In genomic region chr1:133448351-133448931, GRCm38 (mm10) we compare ENCODE assay signal across 8 mouse cellular contexts. TPM values are rescaled to one million over a fixed set of nuclear protein-coding genes. Genes with fewer than 3 reads are reported as not detected.
DNase-seq lines count a peak whose midpoint lies in the region; ATAC-seq and TF ChIP-seq lines count a peak whose summit lies in the region.

No protein-coding gene starts in this region.

- H3K27ac ChIP-seq in forebrain, embryonic 10.5 days = peak overlapping the region; percentile 80
- H3K27ac ChIP-seq in forebrain, postnatal 0 days (ENCODE audit: low read depth, low read length) = no peak overlapping the region
- H3K27ac ChIP-seq in heart, embryonic 16.5 days (ENCODE audit: low read length) = peak overlapping the region; percentile 58
- no peak overlapping the region for H3K27ac ChIP-seq in limb, embryonic 12.5 days
- no peak overlapping the region for H3K27ac ChIP-seq in neural tube, embryonic 15.5 days (replicated peaks)

- peaks cover 36% of the 10 kb centered on the region for H3K4me1 ChIP-seq in forebrain, embryonic 10.5 days
- H3K4me1 ChIP-seq in forebrain, postnatal 0 days (ENCODE audit: insufficient read depth) = no peaks in the 10 kb centered on the region
- H3K4me1 ChIP-seq in heart, embryonic 16.5 days (ENCODE audit: control insufficient read depth, insufficient read depth, low read length) = peaks cover 10% of the 10 kb centered on the region
- H3K4me1 ChIP-seq in limb, embryonic 12.5 days (replicated peaks) = peaks cover 22% of the 10 kb centered on the region
- peaks cover 7% of the 10 kb centered on the region; the same call in 1 of the 2 replicates for H3K4me1 ChIP-seq in neural tube, embryonic 15.5 days

- H3K4me3 ChIP-seq in forebrain, embryonic 10.5 days = no peak overlapping the region; the same call in 1 of the 2 replicates
- H3K4me3 ChIP-seq in forebrain, postnatal 0 days (ENCODE audit: low read depth, low read length) = no peak overlapping the region
- H3K4me3 ChIP-seq in heart, embryonic 16.5 days (ENCODE audit: low read length) = no peak overlapping the region
- H3K4me3 ChIP-seq in limb, embryonic 12.5 days (replicated peaks) = no peak overlapping the region
- H3K4me3 ChIP-seq in neural tube, embryonic 15.5 days (replicated peaks) = no peak overlapping the region

- H3K9ac ChIP-seq in forebrain, postnatal 0 days = no peak overlapping the region
- 0 out of 2 replicates have a peak overlapping the region, but pooled peaks have one; percentile 9 for H3K9ac ChIP-seq in heart, embryonic 16.5 days (ENCODE audit: low read length)
- H3K9ac ChIP-seq in limb, embryonic 12.5 days (replicated peaks) = no peak overlapping the region
- H3K9ac ChIP-seq in neural tube, embryonic 15.5 days (replicated peaks) = no peak overlapping the region

- TF ChIP-seq CTCF in forebrain, postnatal 0 days (IDR thresholded peaks at IDR 0.05; ENCODE audit: low read depth) = no peak

- ATAC-seq in forebrain, postnatal 0 days = no peak
- peak; percentile 58 for ATAC-seq in common myeloid progenitor, adult 5-6 weeks (replicated peaks; ENCODE audit: low read depth, poor library complexity, severe bottlenecking)
- peak; percentile 63 for ATAC-seq in heart, embryonic 16.5 days (replicated peaks; ENCODE audit: extremely low read depth, insufficient read depth, low FRiP score)
- ATAC-seq in limb, embryonic 12.5 days (ENCODE audit: insufficient number of reproducible peaks, insufficient read depth, low FRiP score, low TSS enrichment, low read depth) = no peak
- ATAC-seq in neural tube, embryonic 15.5 days (ENCODE audit: low FRiP score) = no peak

- peaks cover 2% of the 10 kb centered on the region; the same call in 1 of the 2 replicates for H3K9me3 ChIP-seq in forebrain, embryonic 10.5 days
- no peaks in the 10 kb centered on the region for H3K9me3 ChIP-seq in forebrain, postnatal 0 days (ENCODE audit: low read length)
- H3K9me3 ChIP-seq in heart, embryonic 16.5 days (replicated peaks; ENCODE audit: control insufficient read depth, low read length) = peaks cover under 1% of the 10 kb centered on the region; the same call in 1 of the 2 replicates
- H3K9me3 ChIP-seq in limb, embryonic 12.5 days = peaks cover 3% of the 10 kb centered on the region
- H3K9me3 ChIP-seq in neural tube, embryonic 15.5 days (replicated peaks) = no peaks in the 10 kb centered on the region; the same call in 1 of the 2 replicates

- H3K36me3 ChIP-seq in forebrain, embryonic 10.5 days (replicated peaks) = no peaks in the 10 kb centered on the region
- no peaks in the 10 kb centered on the region for H3K36me3 ChIP-seq in forebrain, postnatal 0 days (ENCODE audit: insufficient read depth)
- H3K36me3 ChIP-seq in heart, embryonic 16.5 days (ENCODE audit: control insufficient read depth, insufficient read depth) = no peaks in the 10 kb centered on the region
- H3K36me3 ChIP-seq in limb, embryonic 12.5 days = no peaks in the 10 kb centered on the region
- no peaks in the 10 kb centered on the region for H3K36me3 ChIP-seq in neural tube, embryonic 15.5 days

- peaks cover 7% of the 10 kb centered on the region; the same call in 1 of the 2 replicates for H3K27me3 ChIP-seq in forebrain, embryonic 10.5 days (ENCODE audit: poor library complexity, severe bottlenecking)
- H3K27me3 ChIP-seq in forebrain, postnatal 0 days (ENCODE audit: insufficient read depth, low read length) = no peaks in the 10 kb centered on the region
- no peaks in the 10 kb centered on the region for H3K27me3 ChIP-seq in heart, embryonic 16.5 days (ENCODE audit: control insufficient read depth, insufficient read depth, low read length)
- no peaks in the 10 kb centered on the region for H3K27me3 ChIP-seq in limb, embryonic 12.5 days
- H3K27me3 ChIP-seq in neural tube, embryonic 15.5 days (replicated peaks) = no peaks in the 10 kb centered on the region

- H3K4me2 ChIP-seq in forebrain, postnatal 0 days (ENCODE audit: low read depth) = no peak overlapping the region
- H3K4me2 ChIP-seq in heart, embryonic 16.5 days (ENCODE audit: low read depth, low read length) = peak overlapping the region; percentile 43
- H3K4me2 ChIP-seq in limb, embryonic 12.5 days = peak overlapping the region; percentile 22
- H3K4me2 ChIP-seq in neural tube, embryonic 15.5 days = peak overlapping the region; percentile 11

- DNase-seq in forebrain, embryonic 10.5 days (ENCODE audit: extremely low spot score, low spot score) = no peak
- no peak for DNase-seq in forebrain, postnatal 0 days
- DNase-seq in urinary bladder, postnatal 25 days (ENCODE audit: low spot score) = no peak
- DNase-seq in frontal cortex, postnatal 10 days (ENCODE audit: low spot score in 2 of 2) = no peak

- 31% methylated on average over 14 of the region's 14 CpGs for WGBS in forebrain, embryonic 10.5 days
- WGBS in forebrain, postnatal 0 days = 25% methylated on average over 14 of the region's 14 CpGs
- WGBS in heart, embryonic 16.5 days = 30% methylated on average over 14 of the region's 14 CpGs
- 21% methylated on average over 14 of the region's 14 CpGs for WGBS in limb, embryonic 12.5 days
- 26% methylated on average over 14 of the region's 14 CpGs for WGBS in neural tube, embryonic 15.5 days

RNA-seq across cellular contexts. Expression of gene Sox13, which starts 24.3 kb away (rescaled TPM):
- polyA plus RNA-seq in forebrain, embryonic 10.5 days (2016; fragmentation: Nextera tagmentation; extraction: Ambion mirVana) = 12.5 and 14.1 TPM in 2 replicates
- 8.0 and 9.7 TPM in 2 replicates for total RNA-seq in forebrain, postnatal 0 days (2014; rRNA removed)
- polyA plus RNA-seq in forebrain, postnatal 0 days (2015; fragmentation: Nextera tagmentation; extraction: Ambion mirVana) = 2.0 and 3.0 TPM in 2 replicates
- total RNA-seq in common myeloid progenitor, adult 5-6 weeks (2017) = 0.49 and 3.1 TPM in 2 replicates
- 4.3 and 5.8 TPM in 2 replicates for polyA plus RNA-seq in heart, embryonic 16.5 days (2015; fragmentation: Nextera tagmentation; extraction: Ambion mirVana)
- 5.6 and 8.0 TPM in 2 replicates for polyA plus RNA-seq in limb, embryonic 12.5 days (2016; fragmentation: Nextera tagmentation; extraction: Ambion mirVana)
- polyA plus RNA-seq in neural tube, embryonic 15.5 days (2015; fragmentation: Nextera tagmentation; extraction: Ambion mirVana) = 4.0 and 6.7 TPM in 2 replicates

Comparison
In these comparisons a context has a peak if more than half of its experiments do, and no peak if none do; other contexts are left out.
1. H3K27ac ChIP-seq: peak in forebrain, embryonic 10.5 days (single experiment) and heart, embryonic 16.5 days (single experiment); none in forebrain, postnatal 0 days (single experiment), limb, embryonic 12.5 days (single experiment) and neural tube, embryonic 15.5 days (single experiment).
2. ATAC-seq: peak in common myeloid progenitor, adult 5-6 weeks (single experiment) and heart, embryonic 16.5 days (single experiment); none in forebrain, postnatal 0 days (single experiment), limb, embryonic 12.5 days (single experiment) and neural tube, embryonic 15.5 days (single experiment).